Mouse (Mus musculus): ENCODE data around the gene Dmwd. TPM values are rescaled to one million over a fixed set of nuclear protein-coding genes. Genes with fewer than 3 reads are reported as not detected.
"Not testable (repeated sequence)": the region's sequence is repeated elsewhere in the genome, so short reads cannot be mapped to it uniquely, and the experiment has no call there.

Gene Dmwd
- total RNA-seq, 2 experiments from 2014 or later = 21.6 to 26.1 TPM

DNA sequence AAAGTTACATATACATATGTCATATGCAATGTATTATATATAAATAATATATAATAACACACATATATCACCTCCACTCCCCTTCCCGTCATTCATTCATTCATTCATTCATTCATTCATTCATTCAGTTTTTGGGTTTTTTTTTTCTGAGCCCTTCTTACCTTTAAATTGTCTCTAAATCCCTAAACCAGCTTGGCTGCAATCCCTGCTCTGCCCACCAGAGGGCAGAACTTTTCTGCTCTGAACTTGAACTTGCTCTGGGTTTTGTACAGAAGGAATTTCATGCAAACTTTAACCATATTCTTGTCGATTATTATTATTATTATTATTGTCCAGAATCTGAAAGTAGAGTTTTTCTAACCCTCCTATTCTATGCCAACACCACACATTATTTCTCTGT, 7.3 kb upstream of the Dmwd start:
- DNase-seq = peak in 1 of 2 experiments; percentile 69
- intact Hi-C loops (cut with DNase I) = loop anchor here (2.0 kb wide), 1 partner anchor 24 kb away; no protein-coding TSS in a partner anchor

- no peak for DNase-seq
- intact Hi-C loops (cut with DNase I) = loop anchor here (2.0 kb wide), 1 partner anchor 23 kb away; no protein-coding TSS in a partner anchor
These were observed 6.5 kb upstream of the Dmwd start for GRCm38 (mm10) chr7:19069500-19069899.

DNA sequence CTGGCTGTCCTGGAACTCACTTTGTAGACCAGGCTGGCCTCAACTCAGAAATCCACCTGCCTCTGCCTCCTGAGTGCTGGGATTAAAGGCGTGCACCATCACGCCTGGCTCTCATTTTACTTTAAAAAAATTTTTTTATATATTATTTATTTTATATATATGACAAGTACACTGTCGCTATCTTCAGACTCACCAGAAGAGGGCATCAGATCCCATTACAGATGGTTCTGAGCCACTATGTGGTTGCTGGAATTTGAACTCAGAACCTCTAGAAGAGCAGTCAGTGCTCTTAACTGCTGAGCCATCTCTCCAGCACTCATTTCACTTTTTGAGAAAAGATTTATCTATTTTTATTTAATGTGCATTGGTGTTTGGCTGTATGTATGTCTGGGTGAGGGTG, 5.0 kb upstream of the Dmwd start:
- DNase-seq; intact Hi-C loops (cut with DNase I): not testable (repeated sequence)

DNA sequence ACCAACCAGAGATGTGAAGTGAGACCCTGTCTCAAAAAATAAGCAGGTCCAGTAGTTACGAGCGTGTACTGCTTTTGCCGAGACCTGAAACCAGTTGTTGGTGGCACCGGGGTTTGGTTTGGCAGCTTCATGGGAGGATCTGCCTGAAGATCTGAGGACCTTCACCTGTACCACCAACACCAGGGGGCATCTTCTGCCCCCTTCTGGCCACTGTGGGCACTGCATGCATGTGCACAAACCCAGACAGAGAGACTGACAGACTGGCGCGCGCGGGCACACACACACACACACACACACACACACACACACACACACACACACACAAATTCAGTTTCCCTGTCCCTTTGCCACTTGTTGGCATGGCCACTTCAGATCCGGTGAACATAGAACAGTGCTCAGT, 2.5 kb upstream of the Dmwd start:
- intact Hi-C loops (cut with DNase I) = no loop called here
- peak in 1 of 2 experiments; percentile 38 for DNase-seq

DNA sequence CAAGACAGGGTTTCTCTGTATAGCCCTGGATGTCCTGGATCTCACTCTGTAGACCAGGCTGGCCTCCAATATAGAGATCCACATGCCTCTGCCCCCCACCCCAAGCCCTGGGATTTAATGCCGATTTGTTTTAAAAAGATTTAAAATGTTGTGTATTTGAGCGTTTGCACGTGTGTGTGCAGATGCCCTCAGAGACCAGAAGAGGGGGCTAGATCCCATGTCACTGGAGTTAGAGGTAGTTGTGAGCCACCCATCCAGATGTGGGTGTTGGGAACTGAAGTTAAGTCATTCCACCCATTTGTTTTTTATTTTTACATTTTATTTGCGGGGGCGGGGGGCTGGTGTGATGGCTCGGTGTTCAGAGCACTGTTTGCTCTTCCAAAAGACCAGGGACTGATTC, 1.5 kb upstream of the Dmwd start:
- intact Hi-C loops (cut with DNase I) = no loop called here
- no peak for DNase-seq

- DNase-seq = no peak
- intact Hi-C loops (cut with DNase I) = no loop called here
These were observed 796 bp upstream of the Dmwd start for GRCm38 (mm10) chr7:19075231-19075630.

DNA sequence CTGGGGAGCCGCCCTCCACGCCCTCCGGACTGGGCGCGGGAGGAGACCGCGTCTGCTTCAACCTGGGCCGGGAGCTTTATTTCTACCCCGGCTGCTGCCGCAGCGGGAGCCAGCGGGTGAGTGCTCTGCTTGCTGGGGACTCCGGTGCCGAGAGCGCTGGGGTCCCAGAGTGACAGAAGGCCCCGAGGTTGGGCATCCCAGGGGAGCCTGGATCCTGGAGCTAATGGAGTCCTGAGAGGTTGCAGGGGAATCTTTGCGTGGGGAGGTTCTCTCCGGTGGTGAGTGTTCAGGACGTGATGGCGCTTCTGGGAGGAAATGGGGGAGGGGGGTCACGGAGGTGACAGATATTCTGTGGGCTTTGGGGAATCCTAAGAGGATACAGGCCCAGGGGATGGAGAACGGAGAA, 562 bp downstream of the Dmwd start:
- intact Hi-C loops (cut with DNase I) = no loop called here
- DNase-seq = peak; percentile 4 to 16

- no peak for DNase-seq
- intact Hi-C loops (cut with DNase I) = no loop called here
These were observed 1.7 kb downstream of the Dmwd start for GRCm38 (mm10) chr7:19077761-19078160.

DNA sequence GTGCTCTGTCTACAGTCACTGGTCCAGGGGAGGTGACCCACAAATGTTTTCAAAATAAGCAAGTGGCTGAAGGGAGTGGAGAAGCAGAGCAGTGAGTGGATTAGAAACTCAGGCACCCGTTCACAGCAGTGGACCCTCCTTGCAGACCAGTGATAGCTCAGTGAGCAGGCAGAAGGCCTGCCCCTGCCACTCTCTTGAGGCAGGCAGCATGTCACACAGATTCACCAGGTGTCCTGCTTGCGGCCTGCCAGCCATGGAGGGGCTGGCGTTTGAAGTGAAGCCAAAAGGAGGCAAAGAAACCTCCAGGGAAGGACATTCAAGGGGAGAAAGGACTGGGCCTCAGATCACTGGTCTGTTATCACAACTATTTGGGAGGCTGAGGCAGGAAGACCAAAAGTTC, 2.7 kb downstream of the Dmwd start:
- DNase-seq = no peak

DNA sequence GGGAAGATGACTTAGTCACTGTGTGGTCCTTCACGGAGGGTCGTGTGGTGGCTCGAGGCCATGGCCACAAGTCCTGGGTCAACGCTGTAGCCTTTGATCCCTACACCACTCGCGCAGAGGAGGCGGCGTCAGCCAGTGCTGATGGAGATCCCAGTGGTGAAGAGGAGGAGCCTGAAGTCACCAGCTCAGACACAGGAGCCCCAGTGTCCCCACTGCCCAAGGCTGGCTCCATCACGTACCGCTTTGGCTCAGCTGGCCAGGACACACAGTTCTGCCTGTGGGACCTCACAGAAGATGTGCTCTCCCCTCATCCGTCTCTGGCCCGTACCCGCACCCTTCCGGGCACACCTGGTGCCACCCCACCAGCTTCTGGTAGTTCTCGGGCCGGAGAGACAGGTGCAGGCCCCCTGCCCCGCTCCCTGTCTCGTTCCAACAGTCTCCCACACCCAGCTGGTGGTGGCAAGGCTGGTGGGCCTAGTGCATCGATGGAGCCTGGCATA, 4.5 kb downstream of the Dmwd start:
- DNase-seq = no peak
- intact Hi-C loops (cut with DNase I) = no loop called here

More for the DNA sequence above, 2.7 kb downstream of the Dmwd start:
- intact Hi-C loops (cut with DNase I) = no loop called here

- no peak for DNase-seq
- intact Hi-C loops (cut with DNase I) = no loop called here
These were observed 6.1 kb downstream of the Dmwd start for GRCm38 (mm10) chr7:19082171-19082570.

- DNase-seq = peak; percentile 74 to 79
- intact Hi-C loops (cut with DNase I) = no loop called here
These were observed 7.1 kb downstream of the Dmwd start for GRCm38 (mm10) chr7:19083096-19083495.

DNA sequence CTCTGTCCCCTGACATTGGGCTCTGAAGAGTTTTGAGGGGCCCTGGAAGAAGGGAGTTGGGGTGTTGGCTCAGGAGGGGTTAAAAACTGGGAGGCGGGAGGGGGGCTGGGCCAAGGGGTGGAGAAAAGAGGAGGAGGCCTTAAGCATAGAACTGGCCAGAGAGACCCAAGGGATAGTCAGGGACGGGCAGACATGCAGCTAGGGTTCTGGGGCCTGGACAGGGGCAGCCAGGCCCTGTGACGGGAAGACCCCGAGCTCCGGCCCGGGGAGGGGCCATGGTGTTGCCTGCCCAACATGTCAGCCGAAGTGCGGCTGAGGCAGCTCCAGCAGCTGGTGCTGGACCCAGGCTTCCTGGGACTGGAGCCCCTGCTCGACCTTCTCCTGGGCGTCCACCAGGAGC, 7.7 kb downstream of the Dmwd start, which contains the start of gene Dmpk:
Dmpk (plus strand) TSS at position 149 of the 400 bp plus-strand sequence.
- peak; percentile 49 to 62 for DNase-seq
- intact Hi-C loops (cut with DNase I) = no loop called here

DNA sequence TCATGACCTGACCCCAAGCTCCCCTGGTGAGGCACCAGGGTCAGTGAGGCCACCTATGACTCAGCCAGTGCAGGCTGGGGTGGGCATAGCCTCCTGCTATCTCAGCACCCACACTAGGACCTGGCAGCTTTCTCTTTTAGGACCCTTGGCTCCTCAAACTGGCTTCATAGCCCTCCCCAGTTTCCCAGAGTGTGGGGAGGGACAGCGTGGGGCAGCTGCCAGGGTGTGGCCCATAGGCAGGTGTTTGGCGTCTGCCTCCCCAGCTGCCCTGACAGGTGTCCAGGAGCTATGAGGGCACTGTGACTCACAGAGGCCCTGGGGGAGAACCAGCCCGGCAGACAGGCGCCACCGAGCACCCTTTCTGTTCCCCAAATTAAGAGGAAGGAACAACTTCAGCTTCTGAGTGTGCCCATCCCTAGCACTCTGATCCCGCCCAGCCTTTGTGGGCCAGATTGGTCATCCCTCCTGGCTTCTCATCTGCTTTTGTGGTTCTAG, 8.3 kb downstream of the Dmwd start:
- intact Hi-C loops (cut with DNase I) = no loop called here
- peak; percentile 63 for DNase-seq

GRCm38 (mm10) chr7:19084921-19085473, 9.0 kb downstream of the Dmwd start:
- intact Hi-C loops (cut with DNase I) = no loop called here
- DNase-seq = no peak

- intact Hi-C loops (cut with DNase I) = no loop called here
- no peak for DNase-seq
These were observed 9.5 kb downstream of the Dmwd start for GRCm38 (mm10) chr7:19085495-19085894.

- no peak for DNase-seq
- intact Hi-C loops (cut with DNase I) = no loop called here
These were observed 10.0 kb downstream of the Dmwd start for GRCm38 (mm10) chr7:19086042-19086441.

DNA sequence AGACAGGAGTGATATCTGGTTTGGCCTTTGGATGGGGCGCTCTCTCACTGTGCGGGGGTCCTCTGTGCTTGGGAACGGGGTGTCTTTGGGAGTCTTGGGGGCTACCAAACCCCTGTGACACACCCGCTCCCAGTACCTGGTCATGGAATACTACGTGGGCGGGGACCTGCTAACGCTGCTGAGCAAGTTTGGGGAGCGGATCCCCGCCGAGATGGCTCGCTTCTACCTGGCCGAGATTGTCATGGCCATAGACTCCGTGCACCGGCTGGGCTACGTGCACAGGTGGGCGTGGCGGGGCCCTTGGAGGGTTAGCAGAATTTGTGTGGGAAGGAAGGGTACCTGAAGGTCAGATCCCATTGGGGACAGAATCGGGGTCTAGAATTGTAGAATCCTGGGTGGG, 10.7 kb downstream of the Dmwd start:
- intact Hi-C loops (cut with DNase I) = no loop called here

DNA sequence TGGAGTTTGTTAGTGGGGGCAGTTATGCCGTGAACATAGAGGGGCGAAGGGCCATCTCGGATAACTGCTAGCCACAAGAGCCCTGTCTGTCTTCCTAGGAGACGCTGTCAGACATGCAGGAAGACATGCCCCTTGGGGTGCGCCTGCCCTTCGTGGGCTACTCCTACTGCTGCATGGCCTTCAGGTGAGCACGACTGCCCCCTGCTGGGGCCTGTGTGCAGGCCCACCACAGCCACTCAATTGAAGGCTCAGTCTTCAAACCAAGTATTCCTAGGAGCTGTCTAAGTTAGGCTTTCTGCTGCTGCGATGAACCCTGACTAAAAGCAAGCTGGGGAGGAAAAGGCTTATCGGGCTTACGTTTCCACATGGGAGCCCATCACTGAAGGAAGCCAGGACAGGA, 12.8 kb downstream of the Dmwd start:
- DNase-seq = peak in 1 of 2 experiments; percentile 62
- intact Hi-C loops (cut with DNase I) = no loop called here

More for the DNA sequence above, 10.7 kb downstream of the Dmwd start:
- DNase-seq = no peak

- intact Hi-C loops (cut with DNase I) = loop anchor here (2.0 kb wide), 1 partner anchor 23 kb away; no protein-coding TSS in a partner anchor
- DNase-seq = no peak
These were observed 15.9 kb downstream of the Dmwd start for GRCm38 (mm10) chr7:19091913-19092312.

- DNase-seq = no peak
- intact Hi-C loops (cut with DNase I) = loop anchor here (2.0 kb wide), 1 partner anchor 24 kb away; no protein-coding TSS in a partner anchor
These were observed 16.6 kb downstream of the Dmwd start for GRCm38 (mm10) chr7:19092381-19093173.

All from gastrocnemius, postnatal 36 days (tissue).